Mouse (Mus musculus) v-Abl transformed pro-B cells (cell line): ENCODE measurements around the gene Mthfd2l.

Experiments
- in situ Hi-C, 2 experiments: fragments of 400-800 bp; cut with MboI; formaldehyde crosslinking; loops; one replicate each; pipeline ENCODE4 v1.15.1; 2025; ENCODE audit not compliant: unreplicated experiment in 2 of 2

The Mthfd2l gene

GRCm38 (mm10) chr5:91038547-91038946, 107.6 kb downstream of the Mthfd2l start:
- in situ Hi-C loops = no loop called here

DNA sequence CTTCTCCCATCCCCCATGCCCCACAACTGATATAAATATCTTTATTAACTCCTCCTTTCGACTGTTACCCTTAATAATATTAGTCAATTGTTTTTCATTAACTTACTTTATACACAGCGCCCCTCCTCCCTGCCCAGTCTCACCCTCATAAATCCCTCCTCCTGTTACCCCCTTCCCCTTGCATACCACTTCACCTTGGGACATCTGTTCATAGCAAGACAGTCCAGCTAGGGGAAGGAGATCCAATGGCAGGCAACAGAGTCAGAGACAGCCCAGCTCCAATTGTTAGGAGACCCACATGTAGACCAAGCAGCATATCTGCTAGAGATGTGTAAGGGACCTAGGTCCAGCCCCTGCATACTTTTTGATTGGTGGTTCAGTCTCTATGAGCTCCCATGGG, 108.0 kb downstream of the Mthfd2l start:
- in situ Hi-C loops = no loop called here

DNA sequence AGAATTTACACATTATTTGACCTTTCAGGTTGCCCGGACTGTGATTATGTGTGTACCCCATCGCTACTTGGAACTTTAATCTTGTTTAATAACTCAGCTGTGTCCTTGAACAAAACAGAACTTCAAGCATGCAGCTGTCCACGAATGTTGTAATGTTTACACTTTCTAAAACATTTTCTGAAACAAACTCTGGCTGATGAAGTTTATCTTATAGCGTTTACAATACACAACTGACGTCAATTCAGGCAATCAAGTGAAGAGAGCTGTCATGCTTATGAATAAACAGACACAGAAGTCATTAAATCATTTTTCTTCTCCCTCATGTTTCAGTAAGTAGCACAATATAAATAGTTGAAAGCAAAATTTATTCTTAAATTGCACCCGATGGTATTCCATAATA, 117.1 kb downstream of the Mthfd2l start:
- in situ Hi-C loops = no loop called here

GRCm38 (mm10) chr5:91048397-91048796, 117.5 kb downstream of the Mthfd2l start:
- in situ Hi-C loops = no loop called here
